Mouse (Mus musculus) naive thymus-derived CD4-positive, alpha-beta T cell, adult 2 months (primary cell): Measurements from ENCODE around the gene Ubr7.

Source experiments
- DNase-seq: peaks from one replicate; pipeline ENCODE4 v3.0.0-alpha.2; 2011; ENCODE audit warnings: low read depth

Gene Ubr7

GRCm38 (mm10) chr12:102757689-102758402, at the start of gene Ubr7, which contains the start of the genes Gm28051 and Gon7:
Ubr7 (plus strand) TSS chr12:102757967.
Gm28051 (minus strand) TSS chr12:102757765.
Gon7 (minus strand) TSS chr12:102757803.
- DNase-seq = peak; percentile 97

DNA sequence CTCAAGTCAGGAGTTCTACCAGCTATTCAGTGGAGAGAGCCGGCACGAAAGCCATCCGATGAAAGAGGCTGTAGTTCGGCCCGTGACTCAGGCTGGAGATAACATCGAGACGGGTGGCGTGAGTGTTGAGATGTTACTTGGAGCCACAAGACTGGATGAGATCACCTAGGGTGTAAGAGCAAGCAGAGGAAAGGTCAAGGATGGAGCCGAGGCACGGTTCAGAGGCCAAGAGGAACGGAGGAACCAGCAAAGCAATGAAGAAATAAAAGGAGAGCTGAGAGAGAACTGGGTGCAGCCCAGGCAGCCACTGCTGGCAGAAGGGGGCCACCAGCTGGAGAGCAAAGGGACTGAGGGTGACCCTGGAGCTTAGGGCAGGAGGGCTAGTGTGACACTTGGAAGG, 49.5 kb upstream of the Ubr7 start:
- no peak for DNase-seq

- no peak for DNase-seq
These were observed 47.9 kb upstream of the Ubr7 start for GRCm38 (mm10) chr12:102709896-102710295.

DNA sequence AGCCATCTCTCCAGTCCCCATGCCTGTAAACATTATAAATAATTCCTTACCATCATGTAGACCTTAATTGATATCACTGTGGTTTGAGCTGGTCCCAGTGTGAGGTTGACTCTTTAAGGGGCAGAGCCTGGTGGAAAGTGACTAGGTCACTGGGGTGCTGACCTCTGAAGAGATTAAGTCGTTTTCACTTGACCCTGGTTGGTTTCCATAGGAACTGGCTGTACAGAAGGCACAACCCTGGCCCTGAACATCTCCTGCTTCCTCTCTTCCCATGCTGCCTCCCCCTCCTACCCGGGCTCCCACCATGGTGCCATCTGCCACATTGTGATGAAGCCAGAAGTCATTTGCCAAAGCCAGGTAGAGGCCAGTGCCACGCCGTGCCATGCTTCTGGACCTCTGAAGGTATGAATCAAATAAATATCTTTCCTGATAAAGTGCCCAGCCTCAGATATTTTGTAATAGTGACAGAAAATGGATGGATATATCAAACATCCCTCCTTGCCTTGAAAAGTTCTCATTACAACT, 46.9 kb upstream of the Ubr7 start:
- no peak for DNase-seq

GRCm38 (mm10) chr12:102713153-102713865, 44.5 kb upstream of the Ubr7 start:
- DNase-seq = no peak

DNA sequence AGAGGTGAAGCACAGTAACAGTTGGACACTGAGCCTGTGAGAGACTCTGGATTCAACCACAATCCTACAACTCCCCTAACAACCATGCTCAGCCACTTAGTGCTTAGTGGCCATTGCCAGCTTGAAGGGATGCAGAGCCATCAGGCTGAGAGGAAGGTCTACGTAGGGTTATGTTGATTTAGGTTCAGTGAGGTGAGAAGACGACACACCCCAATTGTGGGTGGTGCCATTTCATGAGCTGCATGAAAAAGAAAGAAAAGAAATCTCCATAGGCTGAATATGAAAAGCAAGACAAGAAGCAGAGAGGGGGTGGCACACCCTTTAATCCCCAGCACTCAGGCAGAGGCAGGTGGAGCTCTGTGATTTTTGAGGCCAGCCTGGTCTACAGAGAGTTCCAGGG, 43.7 kb upstream of the Ubr7 start:
- DNase-seq = no peak

DNA sequence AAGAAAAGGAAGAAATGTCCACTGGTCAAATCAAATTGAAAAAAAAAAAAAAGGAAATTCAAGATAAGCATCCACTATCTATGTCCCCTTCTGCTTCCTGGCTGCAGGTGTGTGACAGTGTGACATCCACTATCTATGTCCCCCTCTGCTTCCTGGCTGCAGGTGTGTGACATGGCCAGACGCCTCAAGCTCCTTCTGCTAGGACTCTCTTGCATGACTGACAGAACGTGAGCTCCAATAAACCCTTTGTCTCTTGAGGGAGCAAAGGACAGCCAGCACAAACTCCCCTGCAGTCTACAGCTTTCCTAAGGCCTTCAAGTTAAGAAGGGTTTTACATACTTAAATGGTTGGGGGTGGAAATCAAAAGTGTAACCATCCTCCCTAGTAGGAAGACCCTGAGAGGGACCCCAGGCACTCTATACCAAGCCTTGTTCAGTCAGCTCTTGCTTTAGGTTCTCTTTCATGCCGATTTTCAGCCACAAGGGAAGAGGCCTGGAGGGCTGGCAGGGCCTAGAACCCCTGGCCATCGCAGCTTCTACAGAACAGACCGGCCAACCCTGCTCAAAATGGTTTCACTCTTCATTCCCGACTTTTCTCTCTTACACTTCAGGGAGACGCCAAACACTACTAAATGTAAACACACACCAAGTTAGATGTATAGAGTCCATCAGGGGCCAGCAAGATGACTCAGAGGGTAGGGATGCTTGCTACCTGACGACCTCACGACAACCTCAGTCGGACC, 42.9 kb upstream of the Ubr7 start:
- DNase-seq = no peak

GRCm38 (mm10) chr12:102719552-102720315, 38.0 kb upstream of the Ubr7 start:
- DNase-seq = peak; percentile 82

- DNase-seq = no peak
These were observed 35.3 kb upstream of the Ubr7 start for GRCm38 (mm10) chr12:102722451-102722850.

- DNase-seq = no peak
These were observed 34.8 kb upstream of the Ubr7 start for GRCm38 (mm10) chr12:102722966-102723365.

- DNase-seq = no peak
These were observed 33.9 kb upstream of the Ubr7 start for GRCm38 (mm10) chr12:102723861-102724260.

GRCm38 (mm10) chr12:102725146-102725545, 32.6 kb upstream of the Ubr7 start:
- no peak for DNase-seq

GRCm38 (mm10) chr12:102725761-102726175, 32.0 kb upstream of the Ubr7 start:
- DNase-seq = no peak

DNA sequence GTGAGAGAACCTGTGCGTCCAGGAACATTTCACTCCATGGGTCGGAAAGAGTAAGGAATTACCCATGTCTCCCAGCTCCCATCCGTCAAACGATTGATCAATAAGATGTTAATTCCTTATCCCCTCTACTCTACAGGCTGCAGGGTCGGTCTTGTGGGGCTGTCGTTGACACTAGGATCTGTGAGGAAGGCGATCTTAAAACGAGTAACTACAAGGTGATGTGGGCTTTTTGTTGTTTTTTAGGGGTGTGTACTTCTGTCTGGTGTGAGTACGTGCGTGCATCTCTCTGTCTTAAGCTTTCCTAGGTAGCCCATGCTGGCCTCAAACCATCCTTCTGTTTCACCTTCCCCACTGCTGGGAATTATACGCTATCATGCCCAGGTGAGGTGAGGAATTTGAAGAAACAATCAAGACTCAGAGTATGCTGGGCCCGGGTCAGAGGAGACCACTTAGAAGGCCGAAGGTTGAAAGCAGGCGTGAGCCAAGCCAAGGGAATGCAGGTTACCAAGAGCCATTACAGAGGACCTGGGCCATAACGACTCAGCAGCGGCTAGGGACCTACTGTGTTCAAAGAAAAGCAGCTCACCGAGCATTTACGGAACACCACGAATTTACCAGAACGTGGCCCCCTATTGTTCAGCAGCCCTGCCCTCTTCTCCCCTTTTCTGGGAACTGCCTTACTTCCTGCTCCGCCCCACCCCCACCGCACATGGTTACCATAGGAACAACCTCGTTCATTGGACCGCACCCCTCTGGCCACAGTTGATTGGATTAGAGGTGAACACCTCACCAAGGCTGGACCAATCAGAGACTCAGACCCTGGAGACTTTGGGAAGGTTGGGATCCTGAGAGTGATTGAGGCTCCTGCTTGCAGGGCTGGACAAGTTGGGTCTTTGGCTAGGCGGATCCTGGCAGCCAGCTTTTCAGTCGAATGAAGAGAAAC, 27.6 kb upstream of the Ubr7 start:
- no peak for DNase-seq

- no peak for DNase-seq
These were observed 26.8 kb upstream of the Ubr7 start for GRCm38 (mm10) chr12:102730798-102731619.

GRCm38 (mm10) chr12:102733381-102733780, 24.4 kb upstream of the Ubr7 start:
- DNase-seq = peak; percentile 80

DNA sequence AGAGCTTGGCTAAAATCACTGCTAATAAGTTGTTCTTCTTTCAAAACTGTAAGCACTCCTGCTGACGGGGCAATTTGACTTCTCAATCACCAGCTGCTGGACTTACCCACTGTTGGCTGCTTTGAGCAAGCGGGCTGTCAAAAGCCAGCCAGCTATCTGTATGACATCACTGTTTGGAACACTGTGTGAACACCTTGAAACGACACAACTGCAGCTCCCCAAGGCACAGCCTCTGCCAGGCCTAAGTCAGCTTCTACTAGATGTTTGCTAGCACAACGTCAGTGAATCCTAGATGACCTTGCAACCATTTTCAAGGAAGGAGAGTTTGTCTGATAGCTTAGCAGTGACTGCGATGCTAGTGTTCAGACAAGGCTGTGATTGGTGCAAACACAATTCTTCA, 18.7 kb upstream of the Ubr7 start:
- no peak for DNase-seq

DNA sequence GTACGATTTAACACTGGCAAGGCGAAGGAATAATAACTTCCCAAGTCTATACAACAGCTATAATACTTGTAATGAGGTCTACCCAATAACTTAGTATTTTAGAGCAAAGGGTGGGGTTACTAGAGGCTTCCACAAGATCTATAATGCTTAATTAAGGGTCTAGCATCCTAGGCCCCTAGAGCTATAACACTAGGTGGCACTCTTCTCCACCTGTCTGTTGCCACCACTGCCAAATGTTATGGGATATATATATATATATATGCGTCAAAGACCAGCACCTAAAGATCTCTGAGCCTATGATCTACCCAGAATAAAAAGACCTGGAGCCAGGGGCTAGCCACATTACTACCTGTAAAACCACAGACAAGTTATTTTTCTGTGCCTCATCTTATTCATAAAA, 17.5 kb upstream of the Ubr7 start:
- peak; percentile 72 for DNase-seq

- DNase-seq = no peak
These were observed 15.7 kb upstream of the Ubr7 start for GRCm38 (mm10) chr12:102742056-102742455.
